Mouse (Mus musculus): Measurements from ENCODE around the gene Rab8b.

DNA sequence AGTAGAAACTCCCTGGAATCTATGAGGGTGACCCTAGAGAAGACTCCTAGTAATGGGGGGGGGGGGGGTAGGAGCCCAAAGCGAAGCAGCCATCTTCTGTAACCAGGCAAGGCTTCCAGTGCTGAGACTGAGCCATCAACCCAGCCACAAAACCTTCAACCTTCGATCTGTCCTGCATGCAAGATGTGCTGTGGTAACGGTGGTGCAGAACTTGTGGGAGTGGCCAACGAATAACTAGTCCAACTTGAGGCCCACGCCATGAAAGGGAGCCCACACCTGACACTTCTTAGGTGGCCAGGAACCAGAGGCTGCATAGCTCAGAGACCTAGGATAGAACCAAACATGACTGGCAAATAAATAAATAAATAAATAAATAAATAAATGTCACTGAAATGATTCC lies 8.8 kb downstream of the Rab8b start:
- TF ChIP-seq CTCF (IDR thresholded peaks at IDR 0.05; ENCODE audit: low read depth, low read length) = no peak
- TF ChIP-seq POLR2A (IDR thresholded peaks at IDR 0.05; ENCODE audit: borderline replicate concordance, low read depth, low read length) = no peak
